Mouse (Mus musculus) cerebellum, adult 8-10 months (tissue): ENCODE measurements at regions not wholly inside any gene's neighbourhood (a gene's known extent, or its start where the extent isn't known, plus 50 kb on each side); places are given as distances from the start of the nearest gene placed in this dataset.
"Not testable (repeated sequence)": the region's sequence is repeated elsewhere in the genome, so short reads cannot be mapped to it uniquely, and the experiment has no call there.

Experiments used
- DNase-seq: peaks from one replicate; pipeline ENCODE4 v3.0.0; 2022

DNA sequence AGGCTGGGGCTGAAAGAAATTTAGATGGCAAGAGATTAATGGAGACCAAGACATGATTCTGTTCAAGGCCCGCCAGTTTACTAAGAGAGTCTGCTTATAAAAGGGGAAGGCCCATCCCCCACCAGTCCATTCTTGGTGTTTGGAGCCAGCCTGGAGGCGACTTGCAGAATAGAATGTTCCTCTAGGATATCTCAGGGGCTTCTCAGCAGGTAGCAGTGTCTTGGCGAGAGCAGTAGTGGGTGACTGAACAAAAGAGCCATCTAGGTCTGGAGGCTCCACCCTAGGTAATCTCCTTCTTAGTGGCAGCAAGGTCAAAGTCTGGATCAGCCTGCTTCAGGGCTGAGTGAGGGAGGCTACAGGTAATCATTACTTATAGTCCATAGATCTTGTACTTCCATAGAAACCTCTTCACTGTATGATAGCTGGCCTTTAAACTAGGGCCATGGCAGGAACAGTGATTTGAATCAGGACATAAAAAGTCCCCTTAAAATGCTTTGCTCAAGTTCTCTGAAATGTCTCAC lies 166.0 kb upstream of the Gm5538 start:
- not testable (repeated sequence) for DNase-seq

DNA sequence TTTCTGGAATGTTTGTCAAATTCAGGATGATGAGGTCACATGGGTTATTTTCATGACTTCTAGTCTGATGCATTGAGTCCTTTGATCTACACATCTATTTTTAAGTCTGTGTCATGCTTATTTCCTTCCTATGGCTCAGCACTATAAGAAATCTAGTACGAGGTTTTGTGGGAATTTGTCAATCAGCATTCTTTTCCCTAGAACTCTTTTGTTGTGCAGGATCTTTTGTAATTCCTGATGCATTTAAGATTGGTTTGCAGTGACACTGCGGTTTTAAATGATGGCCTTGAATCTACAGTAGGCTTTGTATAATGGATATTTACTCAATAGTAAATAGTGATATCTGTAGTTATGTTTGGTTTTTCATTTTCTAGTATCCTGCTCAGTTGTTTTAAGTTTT lies 187.0 kb upstream of the Gm5538 start:
- DNase-seq = no peak

DNA sequence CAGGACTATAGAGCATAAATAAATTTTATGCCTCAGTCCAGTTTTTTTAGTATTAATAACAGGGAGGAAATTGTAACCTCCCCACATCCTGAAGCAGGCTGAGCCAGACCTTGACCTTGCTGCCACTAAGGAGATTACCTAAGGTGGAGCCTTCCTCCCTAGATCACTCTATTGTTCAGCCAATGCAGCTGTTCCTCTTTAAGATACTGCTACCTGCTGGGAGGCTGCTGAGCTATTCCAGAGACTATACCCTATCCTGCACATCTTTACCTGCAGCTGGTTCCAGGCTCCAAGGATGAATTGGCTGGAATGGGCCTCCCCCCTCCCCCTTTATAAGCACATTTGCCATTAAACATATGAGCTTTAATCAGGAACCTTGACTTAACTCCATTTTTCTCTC lies 189.0 kb upstream of the Gm5538 start:
- not testable (repeated sequence) for DNase-seq

DNA sequence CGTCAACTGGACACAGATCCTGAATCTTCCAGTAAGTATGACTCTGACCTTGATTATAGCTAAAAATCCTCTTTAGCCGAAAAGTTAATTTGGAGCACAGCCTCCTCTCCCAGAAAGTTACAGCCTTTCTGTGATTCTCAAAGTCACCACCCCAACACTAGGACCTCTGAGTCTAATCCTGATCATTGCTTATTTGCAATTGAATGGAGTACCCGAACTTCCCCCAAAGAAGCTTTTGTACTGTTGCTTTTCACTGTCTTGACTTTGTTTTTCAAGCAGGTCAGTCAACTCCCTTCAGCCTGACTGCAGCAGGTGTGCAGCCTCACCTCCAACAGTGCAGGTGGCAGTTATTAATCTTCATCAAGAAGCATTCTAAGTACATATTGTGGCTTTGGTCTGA lies 189.7 kb upstream of the Gm5538 start:
- not testable (repeated sequence) for DNase-seq

DNA sequence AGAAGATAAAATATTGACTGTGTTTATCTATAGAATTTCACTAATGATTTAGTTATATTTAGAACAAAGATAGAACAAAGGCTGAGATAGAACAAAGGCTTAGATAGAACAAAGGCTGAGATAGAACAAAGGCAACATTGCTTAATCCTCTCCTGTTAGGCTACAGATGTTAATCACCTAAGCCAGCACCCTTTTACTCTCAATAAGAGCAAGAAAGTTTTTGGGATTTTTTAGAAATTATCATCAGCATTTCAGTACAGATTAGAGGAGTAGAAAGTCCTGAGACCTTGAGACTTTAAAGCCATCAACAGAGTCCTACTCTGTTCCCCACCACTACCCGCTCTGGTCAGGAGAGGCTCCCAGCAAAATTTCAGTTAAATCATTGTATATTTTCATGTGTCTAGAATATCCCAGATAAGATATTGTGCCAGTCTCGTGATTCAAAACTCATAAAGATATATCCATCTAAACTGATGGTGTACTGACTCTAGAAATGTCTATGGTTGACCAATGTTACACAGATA lies 187.2 kb upstream of the Igsf10 start:
- DNase-seq = no peak

- no peak for DNase-seq
Observed at GRCm38 (mm10) chr3:59530592-59531310, 186.6 kb upstream of the Igsf10 start.

GRCm38 (mm10) chr3:59520766-59521165 lies 176.6 kb upstream of the Igsf10 start:
- no peak for DNase-seq

DNA sequence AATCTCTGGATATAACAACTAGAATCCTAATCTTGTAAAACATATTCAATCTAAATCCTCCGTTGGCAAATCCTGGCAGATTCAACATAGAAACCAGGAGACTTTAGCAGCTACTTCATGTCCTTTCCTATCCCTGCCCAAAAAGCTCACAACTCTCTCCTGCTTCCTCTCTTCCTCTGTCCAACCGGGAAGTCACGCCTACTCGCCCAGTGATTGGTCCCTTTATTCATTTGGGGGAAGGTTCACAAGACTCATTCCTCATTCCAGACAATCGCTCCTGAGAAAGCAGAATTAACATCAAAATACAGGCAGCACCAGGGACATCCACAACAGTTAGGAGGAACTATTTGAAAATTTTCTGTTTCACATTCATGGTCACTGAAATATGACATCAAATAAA lies 133.9 kb upstream of the Igsf10 start:
- no peak for DNase-seq

GRCm38 (mm10) chr3:59477441-59478061 lies 133.4 kb upstream of the Igsf10 start:
- no peak for DNase-seq

- no peak for DNase-seq
Observed at GRCm38 (mm10) chr3:59468956-59469355, 124.8 kb upstream of the Igsf10 start.

DNA sequence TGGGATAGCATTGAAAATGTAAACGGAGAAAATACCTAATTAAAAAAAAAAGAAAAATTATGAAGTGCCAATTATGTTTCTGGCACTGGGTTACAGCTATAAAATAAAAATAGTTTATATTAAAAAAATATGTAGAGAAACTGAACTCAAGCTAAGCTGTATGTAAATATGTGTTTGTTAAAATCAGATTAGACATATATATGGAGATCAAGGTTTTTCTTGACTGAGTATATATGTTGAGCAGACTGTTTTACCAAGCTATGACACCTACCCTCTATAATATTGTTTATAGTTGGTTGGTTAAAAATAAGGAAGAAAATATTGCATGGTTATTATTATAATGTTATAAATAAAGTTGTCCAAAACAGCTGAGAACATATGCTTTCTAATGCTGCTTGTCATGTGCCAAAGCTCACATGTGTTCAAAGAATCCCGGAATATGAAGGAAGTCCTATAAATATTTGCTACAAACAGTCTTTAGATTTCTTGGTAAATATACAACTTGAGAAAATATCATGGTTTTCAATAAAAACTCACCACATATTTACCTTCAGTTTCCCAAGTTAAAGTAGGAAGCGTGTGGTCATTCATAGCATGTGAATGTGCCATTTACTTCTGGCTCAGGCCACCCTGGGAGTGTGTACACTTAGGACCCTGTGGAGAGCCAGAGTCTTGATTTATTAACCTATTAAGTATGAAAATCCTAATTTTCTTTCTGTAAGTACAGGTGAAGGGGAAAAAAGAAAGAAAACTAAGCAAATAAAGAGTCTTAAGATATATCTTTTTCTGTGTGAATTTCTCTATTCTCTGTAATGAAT lies 118.4 kb upstream of the Igsf10 start:
- no peak for DNase-seq

- DNase-seq = no peak
Observed at GRCm38 (mm10) chr3:59456938-59457337, 112.7 kb upstream of the Igsf10 start.

GRCm38 (mm10) chr3:59451084-59451483 lies 106.9 kb upstream of the Igsf10 start:
- DNase-seq = no peak

DNA sequence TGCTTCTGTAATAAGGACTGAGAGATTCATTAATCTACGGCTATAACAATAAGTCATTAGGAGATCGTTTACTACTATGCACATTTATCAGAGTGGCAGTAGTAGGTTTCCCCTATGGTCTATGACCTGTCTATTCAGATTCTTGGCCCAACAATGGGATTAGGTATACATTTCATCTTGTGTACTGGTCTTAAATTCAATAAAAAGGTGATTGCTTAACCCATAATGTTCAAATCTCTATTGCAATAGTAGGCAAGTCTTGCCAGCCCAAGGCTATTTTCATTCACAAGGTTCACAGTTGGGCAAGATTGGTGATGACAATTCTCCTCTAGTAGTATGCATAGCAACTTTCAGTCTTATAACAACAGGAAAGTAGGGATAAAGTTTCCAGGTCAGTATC lies 79.4 kb upstream of the Igsf10 start:
- DNase-seq = no peak

- no peak for DNase-seq
Observed at GRCm38 (mm10) chr3:59409131-59409530, 64.9 kb upstream of the Igsf10 start.

GRCm38 (mm10) chr3:59406035-59406434 lies 61.8 kb upstream of the Igsf10 start:
- peak; percentile 32 for DNase-seq

- DNase-seq = peak; percentile 41
Observed at GRCm38 (mm10) chr3:59401856-59402255, 57.7 kb upstream of the Igsf10 start.

GRCm38 (mm10) chr3:59401425-59401824 lies 57.2 kb upstream of the Igsf10 start:
- DNase-seq = peak; percentile 3
